Mouse (Mus musculus) bone marrow macrophage, adult 2 months (primary cell): Measurements from ENCODE around the gene Spag16.

Experiments
- CTCF ChIP-seq: IDR thresholded peaks from 2 replicates; pipeline ENCODE4 v1.5.1; 2012; ENCODE audit warnings: low read depth, mild to moderate bottlenecking, low read length, moderate library complexity
- POLR2A ChIP-seq: IDR thresholded peaks from 2 replicates; pipeline ENCODE4 v1.6.1; 2012; ENCODE audit warnings: mild to moderate bottlenecking, low read depth, low read length, borderline replicate concordance

DNA sequence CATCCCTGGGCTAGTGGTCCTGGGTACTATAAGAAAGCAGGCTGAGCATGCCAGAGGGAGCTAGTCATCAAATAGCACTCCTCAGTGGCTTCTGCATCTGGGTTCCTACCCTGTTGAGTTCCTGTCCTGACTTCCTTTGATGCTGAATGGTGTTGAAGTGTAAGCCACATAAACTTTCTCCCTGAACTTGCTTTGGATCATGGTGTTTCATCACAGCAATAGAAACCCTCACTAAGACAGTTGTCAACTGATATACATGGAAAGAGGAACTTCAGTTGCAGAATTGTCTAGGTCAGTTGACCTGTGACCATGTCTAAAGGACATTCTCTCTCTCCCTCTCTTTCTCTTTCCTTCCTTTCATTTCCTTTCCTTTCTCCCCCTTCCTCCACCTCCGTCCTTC, 3.8 kb downstream of the Spag16 start:
- TF ChIP-seq POLR2A (no peak), CTCF (no peak)
